9 mouse cellular contexts compared by ENCODE assay signal in genomic region chr9:51993486-51994275, GRCm38 (mm10). TPM values are rescaled to one million over a fixed set of nuclear protein-coding genes. Genes with fewer than 3 reads are reported as not detected.
DNase-seq lines count a peak whose midpoint lies in the region; ATAC-seq and TF ChIP-seq lines count a peak whose summit lies in the region.
"Had no signal": no experiment of that assay in that cellular context is flagged by ENCODE, and none has a peak within 500 bp of the region (broad histone marks: within the 10 kb centered on the region; RNA-seq: fewer than 3 reads in every experiment).

No protein-coding gene starts in this region.

- no peak for ATAC-seq in midbrain, embryonic 13.5 days

- TF ChIP-seq CTCF in thymus, adult 2 months (IDR thresholded peaks at IDR 0.05; ENCODE audit: borderline replicate concordance, control insufficient read depth, extremely low read depth, insufficient read depth, low read length, poor library complexity), result no peak

- H3K27me3 ChIP-seq in midbrain, embryonic 10.5 days (ENCODE audit: low read depth, poor library complexity, severe bottlenecking), result no peaks in the 10 kb centered on the region
- H3K27me3 ChIP-seq in midbrain, embryonic 13.5 days, result no peaks in the 10 kb centered on the region
- no peaks in the 10 kb centered on the region for H3K27me3 ChIP-seq in thymus, adult 2 months (ENCODE audit: control insufficient read depth, insufficient read depth, low read length)
- H3K27me3 ChIP-seq: megakaryocyte, embryonic 14.5 days had no signal

- DNase-seq in cerebellum, postnatal 10 days, result peak; percentile 31 to 35
- DNase-seq in cerebellum, adult 9-11 months, result no peak
- DNase-seq in midbrain, embryonic 10.5 days (ENCODE audit: low spot score), result peak; percentile 21
- DNase-seq in kidney, postnatal 36 days, result peak; percentile 45 to 74
- peak; percentile 48 for DNase-seq in thymus, adult 2 months
- DNase-seq in layer of hippocampus, adult 18-20 months (ENCODE audit: low spot score in 2 of 2), result no peak
- no peak for DNase-seq in left cerebral cortex, adult 8-10 months (ENCODE audit: low spot score in 2 of 2)

- no peak overlapping the region for H3K27ac ChIP-seq in midbrain, embryonic 10.5 days (replicated peaks)
- no peak overlapping the region for H3K27ac ChIP-seq in midbrain, embryonic 13.5 days
- no peak overlapping the region for H3K27ac ChIP-seq in thymus, adult 2 months (ENCODE audit: control insufficient read depth, insufficient read depth, low read length)

- WGBS in midbrain, embryonic 10.5 days, result 80% methylated on average over 4 of the region's 4 CpGs
- WGBS in midbrain, embryonic 13.5 days, result 80% methylated on average over 4 of the region's 4 CpGs
- 82% methylated on average over 4 of the region's 4 CpGs for WGBS in thymus, adult 2 months

- H3K36me3 ChIP-seq in midbrain, embryonic 10.5 days, result no peaks in the 10 kb centered on the region
- no peaks in the 10 kb centered on the region for H3K36me3 ChIP-seq in midbrain, embryonic 13.5 days
- no peaks in the 10 kb centered on the region for H3K36me3 ChIP-seq in thymus, adult 2 months (ENCODE audit: control insufficient read depth, insufficient read depth, low read length)

- peaks cover 7% of the 10 kb centered on the region; the same call in 1 of the 2 replicates for H3K9me3 ChIP-seq in midbrain, embryonic 10.5 days (replicated peaks)
- 0 out of 2 replicates have a peak, but pooled peaks cover 2% of the 10 kb centered on the region for H3K9me3 ChIP-seq in midbrain, embryonic 13.5 days

- no peak overlapping the region for H3K4me3 ChIP-seq in midbrain, embryonic 10.5 days
- H3K4me3 ChIP-seq in midbrain, embryonic 13.5 days (replicated peaks), result no peak overlapping the region
- H3K4me3 ChIP-seq in thymus, adult 2 months (ENCODE audit: control insufficient read depth, insufficient read depth, low read length), result no peak overlapping the region
- H3K4me3 ChIP-seq: megakaryocyte, embryonic 14.5 days had no signal

- 0 out of 2 replicates have a peak, but pooled peaks cover 3% of the 10 kb centered on the region for H3K4me1 ChIP-seq in midbrain, embryonic 10.5 days
- peaks cover 4% of the 10 kb centered on the region; the same call in 1 of the 2 replicates for H3K4me1 ChIP-seq in midbrain, embryonic 13.5 days (replicated peaks)
- H3K4me1 ChIP-seq in thymus, adult 2 months (replicated peaks; ENCODE audit: control insufficient read depth, insufficient read depth, low read length), result no peaks in the 10 kb centered on the region

- H3K9ac ChIP-seq in midbrain, embryonic 13.5 days (replicated peaks), result no peak overlapping the region

- H3K4me2 ChIP-seq in midbrain, embryonic 13.5 days (replicated peaks), result no peak overlapping the region

- no peak for TF ChIP-seq POLR2A in thymus, adult 2 months (IDR thresholded peaks at IDR 0.05; ENCODE audit: control insufficient read depth, extremely low read depth, insufficient read depth, low read length, poor library complexity)

RNA-seq across cellular contexts. Expression of gene Fdx1, which starts 30.3 kb away (rescaled TPM):
- 46.8 and 49.4 TPM in 2 replicates for polyA plus RNA-seq in midbrain, embryonic 10.5 days (2016; fragmentation: Nextera tagmentation; extraction: Ambion mirVana)
- 37.3 and 39.1 TPM in 2 replicates for polyA plus RNA-seq in midbrain, embryonic 13.5 days (2015; fragmentation: Nextera tagmentation; extraction: Ambion mirVana)
- polyA plus RNA-seq in thymus, adult 2 months (2012; rRNA removed), result 30.5 and 33.9 TPM in 2 replicates
- 10 to 100 TPM; 20.6 to 25.7 TPM for total RNA-seq in layer of hippocampus, adult 18-20 months (2021)
- 10 to 100 TPM; 15.2 to 18.0 (median 17.8) TPM for total RNA-seq in left cerebral cortex, adult 8-10 months (2022)

RNA-seq across cellular contexts. Expression of gene Rdx, which starts 53.3 kb away (rescaled TPM):
- 159 and 160 TPM in 2 replicates for polyA plus RNA-seq in midbrain, embryonic 10.5 days (2016; fragmentation: Nextera tagmentation; extraction: Ambion mirVana)
- 120 TPM in 2 replicates for polyA plus RNA-seq in midbrain, embryonic 13.5 days (2015; fragmentation: Nextera tagmentation; extraction: Ambion mirVana)
- 19.9 and 20.4 TPM in 2 replicates for polyA plus RNA-seq in thymus, adult 2 months (2012; rRNA removed)
- total RNA-seq in layer of hippocampus, adult 18-20 months (2021), result 10 to 100 TPM; 48.9 to 49.3 TPM
- total RNA-seq in left cerebral cortex, adult 8-10 months (2022), result 10 to 100 TPM; 55.9 to 61.3 (median 60.1) TPM

Comparison
In these comparisons a context has a peak if more than half of its experiments do, and no peak if none do; other contexts are left out.
1. DNase-seq: peak in cerebellum, postnatal 10 days (2 of 2), midbrain, embryonic 10.5 days (single experiment), kidney, postnatal 36 days (2 of 2) and thymus, adult 2 months (single experiment); none in cerebellum, adult 9-11 months (single experiment), layer of hippocampus, adult 18-20 months (0 of 2) and left cerebral cortex, adult 8-10 months (0 of 2).